Mouse (Mus musculus) erythroblast, embryonic 14.5 days (primary cell): ENCODE results near the gene Hnrnpul2.

ENCODE experiments used
- GATA1 ChIP-seq: IDR thresholded peaks from 2 replicates; pipeline ENCODE4 v1.6.1; 2012; ENCODE audit warnings: low read length, inconsistent platforms, mixed read lengths
- TAL1 ChIP-seq: IDR thresholded peaks from 3 replicates; pipeline ENCODE4 v1.6.1; 2012; ENCODE audit warnings: low read length, inconsistent platforms, mixed read lengths

- TF ChIP-seq TAL1 (no peak), GATA1 (no peak)
Observed at GRCm38 (mm10) chr19:8839908-8840791, 20.3 kb downstream of the Hnrnpul2 start.
